Mouse (Mus musculus) spleen, adult 2 months (tissue): ENCODE results near the gene Zfp654. TPM values are rescaled to one million over a fixed set of nuclear protein-coding genes. Genes with fewer than 3 reads are reported as not detected.
A peak's percentile ranks its signal among the peaks of the same experiment; 100 is the strongest.

Source experiments
- DNase-seq, 2 experiments: peaks; one replicate each; pipeline versions ENCODE4 v3.0.0 to v3.0.0-alpha.2; 2012 to 2021; ENCODE audit warnings: low spot score in 2 of 2, low read depth in 1 of 2
- H3K27ac ChIP-seq: fragments of 200-500 bp; 2 replicates; pipeline ENCODE4 v1.5.1; 2012; ENCODE audit warnings: low read length, inconsistent platforms; ENCODE audit not compliant: insufficient read depth
- H3K27me3 ChIP-seq: fragments of 200-500 bp; 2 replicates; pipeline ENCODE4 v1.6.1; 2012; ENCODE audit warnings: mild to moderate bottlenecking, moderate library complexity, low read length, inconsistent platforms; ENCODE audit not compliant: control insufficient read depth, insufficient read depth
- H3K36me3 ChIP-seq: fragments of 200-500 bp; 2 replicates; pipeline ENCODE4 v1.6.1; 2012; ENCODE audit warnings: mild to moderate bottlenecking, low read length, inconsistent platforms; ENCODE audit not compliant: control insufficient read depth, insufficient read depth
- H3K4me1 ChIP-seq: fragments of 200-500 bp; 2 replicates; pipeline ENCODE4 v1.6.1; 2011; ENCODE audit warnings: inconsistent platforms; ENCODE audit not compliant: control insufficient read depth, insufficient read depth, insufficient read length
- H3K4me3 ChIP-seq: fragments of 200-500 bp; 2 replicates; pipeline ENCODE4 v1.5.1; 2011; ENCODE audit warnings: mild to moderate bottlenecking, inconsistent platforms; ENCODE audit not compliant: insufficient read depth, insufficient read length; ENCODE audit errors: extremely low read depth
- CTCF ChIP-seq: fragments of 200-500 bp; IDR thresholded peaks from 2 replicates; pipeline ENCODE4 v1.5.1; 2011; ENCODE audit warnings: mild to moderate bottlenecking, inconsistent platforms; ENCODE audit not compliant: insufficient read depth, insufficient read length, insufficient replicate concordance; ENCODE audit errors: extremely low read depth
- POLR2A ChIP-seq: fragments of 200-500 bp; IDR thresholded peaks from 2 replicates; pipeline ENCODE4 v1.6.1; 2011; ENCODE audit warnings: low read depth, low read length, inconsistent platforms
- WGBS: fragments of 180-500 bp; shearing (Covaris S2); methylation state at CpG from one replicate; pipeline ENCODE4 v1.1.7; 2018; 5-methylcytosine and 5-hydroxymethylcytosine counted together
- polyA plus RNA-seq: library from polyadenylated mRNA; depleted of rRNA; stranded (reverse); fragments of >200 nt; gene quantifications from 2 replicates; pipeline ENCODE4 v1.2.3, GENCODE M21; 2012; rRNA removed

Gene Zfp654
- polyA plus RNA-seq, 1 experiment: 0.67 TPM

DNA sequence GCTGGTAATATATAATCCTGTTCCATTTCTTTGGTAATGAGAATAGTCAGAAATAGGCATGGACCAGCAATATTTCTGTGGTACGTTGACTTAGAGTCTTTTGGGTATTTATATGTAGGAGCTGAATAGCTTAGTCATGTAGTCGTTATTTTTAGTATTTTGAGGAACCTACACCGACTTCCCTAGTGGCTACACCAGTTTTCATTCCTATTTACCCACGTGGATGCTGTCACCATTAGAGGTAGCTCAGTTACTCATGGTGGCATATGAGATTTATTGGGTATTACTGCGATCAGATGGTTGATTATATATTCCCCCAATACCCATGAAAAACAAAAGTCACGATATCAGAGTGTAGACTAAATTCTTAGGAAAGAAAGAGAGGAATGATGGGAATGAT is 95.1 kb downstream of the Zfp654 start:
- H3K4me1 ChIP-seq: peaks cover 4% of the 10 kb centered on the region; the same call in 1 of the 2 replicates
- H3K36me3 ChIP-seq: no peaks in the 10 kb centered on the region
- 36% methylated on average over 6 of the region's 6 CpGs for whole genome bisulfite sequencing
- H3K27ac ChIP-seq: no peak overlapping the region
- H3K4me3 ChIP-seq: no peak overlapping the region
- no peaks in the 10 kb centered on the region for H3K27me3 ChIP-seq
- DNase-seq: no peak
- TF ChIP-seq POLR2A: no peak
- TF ChIP-seq CTCF: no peak

- H3K4me1 ChIP-seq: peaks cover 2% of the 10 kb centered on the region; the same call in 1 of the 2 replicates
- DNase-seq: no peak
- peak; percentile 27; the same call in 1 of the 2 replicates for TF ChIP-seq CTCF
- no peak for TF ChIP-seq POLR2A
Observed at GRCm38 (mm10) chr16:64754743-64755139, 96.7 kb downstream of the Zfp654 start.

GRCm38 (mm10) chr16:64753990-64754742 is 97.3 kb downstream of the Zfp654 start:
- Histone ChIP-seq H3K4me3 (no peak overlapping the region), H3K36me3 (no peaks in the 10 kb centered on the region), H3K27me3 (no peaks in the 10 kb centered on the region), H3K27ac (no peak overlapping the region), H3K4me1 (no peaks in the 10 kb centered on the region)
- TF ChIP-seq CTCF (no peak), POLR2A (no peak)
- no peak for DNase-seq
- 66% methylated on average over 3 of the region's 3 CpGs for WGBS

More at GRCm38 (mm10) chr16:64754743-64755139, 96.7 kb downstream of the Zfp654 start:
- WGBS: 44% methylated on average over 3 of the region's 3 CpGs
- Histone ChIP-seq H3K27ac (no peak overlapping the region), H3K36me3 (no peaks in the 10 kb centered on the region), H3K27me3 (no peaks in the 10 kb centered on the region), H3K4me3 (no peak overlapping the region)

- 12% methylated on average over 10 of the region's 10 CpGs for WGBS
- Histone ChIP-seq H3K4me1 (no peaks in the 10 kb centered on the region), H3K27me3 (no peaks in the 10 kb centered on the region), H3K27ac (no peak overlapping the region), H3K36me3 (no peaks in the 10 kb centered on the region), H3K4me3 (no peak overlapping the region)
- DNase-seq: peak in 1 of 2 experiments; percentile 51
- TF ChIP-seq CTCF (peak; percentile 71; the same call in 1 of the 2 replicates), POLR2A (no peak)
Observed at GRCm38 (mm10) chr16:64748237-64748636, 103.2 kb downstream of the Zfp654 start.

GRCm38 (mm10) chr16:64745089-64745488 is 106.4 kb downstream of the Zfp654 start:
- 13% methylated on average over 4 of the region's 4 CpGs for WGBS

DNA sequence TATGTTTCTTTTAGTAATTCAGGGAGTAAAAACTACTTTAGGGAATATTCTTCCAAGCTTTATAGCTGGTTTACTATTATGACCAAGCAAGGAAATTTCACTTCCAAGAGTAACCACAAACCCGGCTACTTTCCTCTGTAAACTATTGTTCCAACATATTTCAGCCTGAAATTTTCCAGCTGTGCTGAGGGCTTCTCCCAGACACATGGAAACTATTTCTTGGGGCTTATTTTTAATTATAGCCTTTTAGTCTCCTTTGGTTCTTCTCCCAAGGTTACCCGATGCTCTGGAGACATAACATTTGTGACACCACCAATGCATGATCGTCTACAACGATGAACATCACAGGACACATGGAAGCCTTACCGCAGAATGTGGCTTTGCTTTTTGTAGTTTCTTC is 114.2 kb downstream of the Zfp654 start:
- Histone ChIP-seq H3K4me1 (no peaks in the 10 kb centered on the region), H3K27ac (no peak overlapping the region), H3K27me3 (no peaks in the 10 kb centered on the region), H3K36me3 (no peaks in the 10 kb centered on the region), H3K4me3 (no peak overlapping the region)
- no peak for TF ChIP-seq CTCF
- TF ChIP-seq POLR2A: no peak
- WGBS: 90% methylated on average over 5 of the region's 5 CpGs
- DNase-seq: no peak

More at GRCm38 (mm10) chr16:64745089-64745488, 106.4 kb downstream of the Zfp654 start:
- Histone ChIP-seq H3K36me3 (no peaks in the 10 kb centered on the region), H3K27ac (no peak overlapping the region), H3K4me3 (no peak overlapping the region), H3K4me1 (no peaks in the 10 kb centered on the region), H3K27me3 (no peaks in the 10 kb centered on the region)
- DNase-seq: no peak
- TF ChIP-seq POLR2A (no peak), CTCF (no peak)

Other genes starting within 250 kb of the Zfp654 start
- not detected in 2 replicates for gene Csnka2ip, start 249.2 kb downstream of the Zfp654 start, polyA plus RNA-seq
- 2.5 and 2.9 TPM in 2 replicates for gene 4930453N24Rik, start 80.5 kb downstream of the Zfp654 start, polyA plus RNA-seq
- 6.9 and 7.3 TPM in 2 replicates for gene Cggbp1, start 344 bp upstream of the Zfp654 start, polyA plus RNA-seq